Mouse (Mus musculus) megakaryocyte-erythroid progenitor cell, adult 5-6 weeks (primary cell): ENCODE measurements around the gene Olfr697. TPM values are rescaled to one million over a fixed set of nuclear protein-coding genes. Genes with fewer than 3 reads are reported as not detected.
A peak's percentile ranks its signal among the peaks of the same experiment; 100 is the strongest.
"Not testable (repeated sequence)": the region's sequence is repeated elsewhere in the genome, so short reads cannot be mapped to it uniquely, and the experiment has no call there.

Source experiments
- ATAC-seq: replicated peaks from 2 replicates; pipeline ENCODE4 v1.8.0; 2016; ENCODE audit warnings: mild to moderate bottlenecking, inconsistent platforms; ENCODE audit not compliant: severe bottlenecking, poor library complexity, low FRiP score, low TSS enrichment
- total RNA-seq, 2 experiments: library from RNA; stranded (forward) in 1 of 2; stranded (reverse) in 1 of 2; fragments of 200-1000, 215-1000 nt in 1 of 2; fragments of >200 nt in 1 of 2; fragmentation: Nextera tagmentation in 1 of 2; gene quantifications; 2 replicates each; pipeline ENCODE4 v1.2.3; 2014 to 2017

Olfr697 gene
- total RNA-seq (2014; fragmentation: Nextera tagmentation) = not detected in 2 replicates
- total RNA-seq (2017) = not detected in 2 replicates

DNA sequence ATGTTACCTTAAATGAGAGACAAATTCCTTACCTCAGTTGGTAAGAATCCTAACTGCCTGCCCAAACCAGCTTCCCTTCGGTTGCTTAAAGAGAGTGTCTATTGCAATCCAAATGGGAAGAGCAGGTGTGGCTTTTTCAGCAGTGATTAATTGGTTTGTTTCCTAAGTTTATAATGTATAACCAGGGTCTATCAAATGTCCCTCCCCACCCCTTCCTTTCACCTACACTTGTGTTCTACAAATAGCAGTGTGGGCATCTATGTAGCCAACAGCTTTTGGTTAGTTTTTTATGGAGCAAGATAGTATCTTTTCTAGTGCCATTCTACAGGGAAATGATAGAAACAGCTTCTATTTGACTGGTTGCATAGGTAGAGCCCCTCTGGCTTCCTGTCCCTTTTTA is at the start of gene Olfr697:
Gene Olfr697, minus strand, starts transcription at position 101 of the 400 bp plus-strand sequence.
- ATAC-seq = no peak

DNA sequence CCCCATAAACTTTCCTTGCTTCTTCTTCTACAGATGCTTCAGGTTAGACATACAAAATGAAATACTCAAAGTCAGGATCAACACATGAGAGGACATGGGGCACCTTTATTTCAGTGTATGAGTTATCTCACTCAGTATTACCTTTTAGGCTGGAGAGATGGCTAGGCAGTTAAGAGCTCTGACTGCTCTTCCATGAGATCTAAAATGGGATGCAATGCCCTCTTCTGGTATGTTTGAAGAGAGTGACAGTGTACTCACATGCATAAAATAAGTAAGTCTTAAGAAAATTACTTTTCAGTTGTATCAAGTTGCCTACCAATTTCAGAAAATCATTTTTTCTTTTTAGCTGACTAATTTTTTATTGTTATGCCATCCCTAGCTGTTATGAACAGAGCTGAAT is 46.1 kb upstream of the Olfr697 start:
- ATAC-seq = no peak

DNA sequence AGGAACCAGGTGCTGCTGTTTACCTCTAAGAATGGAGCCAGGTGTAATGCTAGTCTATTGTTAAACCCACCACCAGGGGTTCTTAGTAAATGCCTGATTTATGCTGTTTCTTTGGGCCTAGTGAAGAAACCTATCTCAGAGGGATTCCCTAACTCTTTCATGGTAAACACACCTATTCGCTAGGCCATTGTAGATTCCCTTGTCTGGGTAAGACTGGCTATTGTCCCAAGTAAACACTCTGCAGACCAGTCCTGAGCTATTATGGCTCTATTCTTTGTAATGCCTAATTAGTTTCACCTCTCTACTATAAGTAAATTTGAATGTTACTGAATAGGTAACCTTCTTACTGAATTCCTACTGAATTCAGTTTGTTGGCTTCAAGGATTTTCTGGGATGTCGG is 18.8 kb upstream of the Olfr697 start:
- not testable (repeated sequence) for ATAC-seq

DNA sequence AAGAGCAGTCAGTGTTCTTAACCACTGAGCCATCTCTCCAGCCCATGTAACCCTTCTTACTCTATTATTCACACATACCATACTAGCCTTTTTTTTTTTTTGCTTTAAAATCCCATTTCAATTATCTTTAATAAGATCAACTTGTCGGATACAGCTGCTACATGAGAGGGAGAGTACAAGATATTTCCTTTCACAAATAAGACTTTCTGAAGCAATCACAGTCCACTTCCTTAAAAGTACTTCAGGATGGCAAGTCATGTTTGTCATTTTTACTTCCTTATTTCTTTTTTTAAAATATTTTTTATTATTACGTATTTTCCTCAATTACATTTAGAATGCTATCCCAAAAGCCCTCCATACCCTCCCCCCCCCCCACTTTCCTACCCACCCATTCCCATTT is 16.6 kb upstream of the Olfr697 start:
- no peak for ATAC-seq

DNA sequence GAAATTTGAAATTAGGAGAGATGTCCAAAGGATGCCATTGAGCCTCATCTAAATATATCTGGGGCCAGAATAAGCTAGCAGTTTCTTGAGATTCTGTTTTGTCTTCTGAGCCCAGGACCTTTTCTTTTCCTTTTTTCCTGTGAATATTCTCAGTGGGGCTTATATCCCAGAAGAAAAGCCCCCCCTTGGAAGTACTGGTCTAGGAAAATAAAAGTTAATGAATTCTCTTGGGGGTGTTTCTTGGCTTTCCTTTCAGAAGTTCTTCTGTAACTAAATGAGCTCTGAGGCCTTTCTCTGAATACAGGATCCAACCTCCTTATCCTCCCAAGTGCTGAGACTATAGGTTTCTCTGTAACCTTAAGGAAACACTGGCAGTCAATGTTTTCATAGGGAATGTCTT is 13.1 kb upstream of the Olfr697 start, which contains the start of gene Olfr698:
Gene Olfr698, minus strand, starts transcription at position 101 of the 400 bp plus-strand sequence.
- ATAC-seq = no peak

DNA sequence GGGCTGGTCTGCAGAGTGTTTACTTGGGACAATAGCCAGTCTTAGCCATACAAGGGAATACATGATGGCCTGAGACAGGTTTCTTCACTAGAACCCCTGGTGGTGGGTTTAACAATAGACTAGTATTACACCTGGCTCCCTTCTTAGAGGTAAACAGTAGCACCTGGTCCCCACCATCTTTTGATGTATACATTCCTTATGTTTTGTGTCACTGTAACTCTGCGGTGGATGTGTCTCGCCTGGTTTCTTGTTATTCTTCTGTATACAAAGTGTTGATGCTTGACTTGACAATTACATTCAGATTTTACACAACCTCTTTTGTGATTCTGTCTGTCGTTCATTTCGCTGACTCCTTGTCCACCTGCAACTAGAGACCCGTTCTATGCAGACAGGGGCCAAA is 3.6 kb upstream of the Olfr697 start:
- no peak for ATAC-seq

DNA sequence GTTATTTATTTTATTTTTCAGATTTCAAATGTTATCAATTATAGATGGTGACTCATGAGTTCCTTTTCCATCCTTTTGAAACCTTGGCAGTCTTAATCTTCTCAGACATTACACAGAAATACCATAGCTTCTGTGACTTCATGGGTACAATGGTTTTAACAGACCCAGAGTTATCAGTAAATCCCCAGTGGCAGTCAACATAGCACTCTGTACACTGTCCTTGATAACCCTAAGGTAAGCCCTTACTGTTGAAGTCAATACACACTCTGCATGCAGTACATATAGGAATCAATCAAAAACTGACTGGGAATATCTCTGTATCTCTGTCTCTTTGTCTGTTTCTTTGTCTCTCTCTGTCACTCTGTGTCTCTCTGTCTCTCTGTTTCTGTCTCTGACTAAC is 5.2 kb downstream of the Olfr697 start:
- ATAC-seq = peak; percentile 61

DNA sequence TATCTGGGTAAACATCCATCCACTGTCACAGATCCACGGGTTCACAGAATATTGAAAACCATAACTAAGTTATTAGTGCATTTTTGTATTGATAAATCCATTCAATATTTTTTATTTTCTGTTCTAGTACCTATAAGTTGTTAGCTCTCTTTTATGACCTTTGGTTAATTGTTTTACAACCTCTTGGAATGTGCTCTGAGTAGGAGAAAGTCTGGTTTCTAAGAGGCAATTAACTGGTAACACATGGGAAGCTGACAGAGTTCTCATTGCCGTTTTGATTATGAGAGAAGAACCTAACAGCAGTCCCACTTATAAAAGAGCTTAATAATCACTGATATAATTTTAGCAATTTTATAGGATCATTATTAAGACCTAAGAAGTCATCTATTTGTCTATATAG is 8.5 kb downstream of the Olfr697 start:
- ATAC-seq = no peak

DNA sequence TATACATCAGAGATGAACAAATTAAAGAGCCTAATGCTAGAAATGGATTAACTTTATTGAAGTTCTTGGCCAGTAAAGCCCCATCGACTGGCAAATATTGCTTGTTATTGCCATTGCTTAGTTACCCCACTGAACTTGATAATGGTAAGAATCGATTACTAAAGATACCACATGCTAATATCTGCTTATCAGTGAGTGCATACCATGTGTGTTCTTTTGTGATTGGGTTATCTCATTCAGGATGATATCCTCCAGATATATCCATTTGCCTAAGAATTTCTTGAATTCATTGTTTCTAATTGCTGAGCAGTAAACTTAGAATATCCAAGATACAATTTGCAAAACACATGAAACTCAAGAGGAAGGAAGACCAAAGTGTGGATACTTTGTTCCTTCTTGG is 16.6 kb downstream of the Olfr697 start:
- ATAC-seq = not testable (repeated sequence)

DNA sequence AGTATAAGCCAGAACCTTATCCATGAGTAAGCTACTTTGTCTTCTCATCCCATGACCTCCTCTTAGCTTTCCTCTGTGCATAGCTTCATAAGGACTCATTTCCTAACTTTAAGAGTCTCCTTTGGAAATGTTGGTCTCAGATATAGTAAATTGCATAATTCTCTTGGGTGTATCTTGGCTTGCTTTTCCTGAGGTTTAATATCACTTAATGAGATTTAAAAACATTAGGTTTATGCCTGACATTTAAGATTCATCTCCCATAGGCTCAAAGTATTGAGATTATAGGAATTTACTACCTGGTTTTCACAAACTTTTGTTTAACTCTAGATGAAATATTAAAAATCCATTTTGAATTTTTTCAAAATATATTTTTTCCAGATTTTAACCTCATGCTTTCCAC is 25.9 kb downstream of the Olfr697 start, which contains the start of gene Olfr695:
Gene Olfr695, minus strand, starts transcription at position 101 of the 400 bp plus-strand sequence.
- ATAC-seq = no peak

DNA sequence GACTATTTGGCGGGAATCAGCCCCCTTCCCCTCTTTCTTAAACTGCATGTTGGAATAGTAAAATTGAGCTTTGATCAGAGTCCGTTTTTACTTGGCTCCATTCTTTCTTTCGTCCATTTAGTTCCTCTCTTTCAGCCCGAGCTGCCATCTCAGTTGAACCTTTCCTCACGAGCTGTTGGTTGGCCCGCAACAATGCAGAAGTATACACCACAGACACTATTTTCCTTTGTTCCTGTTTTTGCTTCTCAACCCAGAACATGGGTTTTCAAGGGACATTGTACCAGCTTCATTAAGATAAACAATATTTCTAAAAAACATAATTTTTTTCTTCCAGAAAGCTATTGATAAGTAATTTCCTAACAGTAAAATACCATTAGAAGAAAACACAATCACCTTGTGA is 30.8 kb downstream of the Olfr697 start:
- ATAC-seq = no peak

DNA sequence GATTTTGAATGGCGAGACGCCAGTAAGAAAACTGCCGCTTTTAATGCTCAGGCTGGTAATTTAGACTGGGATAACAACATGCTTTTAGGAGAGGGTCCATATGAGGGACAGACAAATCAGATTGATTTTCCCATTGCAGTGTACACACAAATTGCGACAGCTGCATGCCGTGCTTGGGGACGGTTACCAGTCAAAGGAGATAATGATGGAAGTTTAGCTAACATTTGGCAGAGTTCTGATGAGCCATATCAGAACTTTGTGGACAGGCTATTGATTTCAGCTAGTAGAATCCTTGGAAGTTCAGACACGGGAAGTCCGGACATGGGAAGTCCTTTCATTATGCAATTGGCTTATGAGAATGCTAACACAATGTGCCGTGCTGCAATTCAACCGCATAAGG is 34.5 kb downstream of the Olfr697 start:
- not testable (repeated sequence) for ATAC-seq

DNA sequence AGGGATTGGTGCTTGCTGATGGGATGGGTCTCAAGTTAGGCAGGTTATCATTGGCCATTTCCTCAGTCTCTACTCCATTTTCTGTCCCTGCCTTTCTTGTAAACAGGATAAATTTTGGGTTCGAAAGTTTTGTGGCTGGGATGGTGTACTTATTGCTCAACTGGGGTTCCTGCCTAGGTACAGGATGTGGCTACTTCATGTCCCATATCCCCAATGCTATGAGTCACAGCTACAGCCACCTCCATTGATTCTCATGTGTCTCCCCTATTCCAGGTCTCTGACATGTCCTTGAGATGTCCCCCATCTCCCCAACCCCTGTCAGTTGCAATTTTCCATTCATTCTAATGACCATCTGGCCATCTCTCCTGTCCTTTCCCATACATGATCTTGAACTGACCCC is 45.4 kb downstream of the Olfr697 start:
- no peak for ATAC-seq

DNA sequence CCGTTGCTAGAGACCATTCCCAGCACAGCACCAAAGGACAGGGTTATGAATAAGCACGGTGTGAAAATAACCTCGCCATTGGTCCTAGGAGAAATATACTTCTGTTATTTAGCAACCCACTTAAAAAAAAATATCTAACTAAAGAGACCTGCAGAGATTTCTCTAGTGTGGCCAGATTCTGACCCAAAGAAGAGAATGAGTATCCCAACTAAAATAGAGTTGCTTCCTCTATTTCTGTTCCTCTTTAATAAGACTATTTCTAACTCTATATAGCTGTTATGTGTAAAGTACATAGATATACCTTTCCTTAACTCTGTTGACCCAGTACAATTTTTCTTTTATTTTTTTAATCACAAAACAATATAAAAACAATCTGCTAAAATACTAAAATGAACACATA is 49.3 kb downstream of the Olfr697 start:
- no peak for ATAC-seq

DNA sequence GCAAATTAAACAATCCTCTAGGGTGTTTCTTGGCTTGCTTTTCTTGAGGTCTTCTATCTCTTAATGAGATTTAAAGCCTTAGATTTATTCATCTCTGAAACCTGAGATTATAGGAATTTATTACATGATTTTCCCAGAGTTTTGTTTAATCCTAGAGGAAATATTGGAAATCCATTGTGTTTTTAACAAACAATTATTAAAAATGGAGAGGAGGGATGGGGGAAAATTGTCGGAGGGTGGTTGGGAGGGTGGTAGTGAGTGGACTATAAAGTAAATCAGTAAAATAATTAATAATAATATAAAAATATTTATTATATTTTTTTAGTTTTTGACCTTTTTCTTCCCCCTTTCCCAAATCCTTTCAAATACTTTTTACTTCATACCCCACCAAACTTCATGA is 50.5 kb downstream of the Olfr697 start, which contains the start of gene Olfr694:
Gene Olfr694, minus strand, starts transcription at position 101 of the 400 bp plus-strand sequence.
- ATAC-seq = no peak

Other genes starting within 250 kb of the Olfr697 start
- gene Olfr693, start 61.9 kb downstream of the Olfr697 start, total RNA-seq (2014; fragmentation: Nextera tagmentation) = not detected in 2 replicates
- not detected in 2 replicates for gene Olfr693, start 61.9 kb downstream of the Olfr697 start, total RNA-seq (2017)
- gene Olfr694, start 50.6 kb downstream of the Olfr697 start, total RNA-seq (2014; fragmentation: Nextera tagmentation) = not detected in 2 replicates
- not detected in 2 replicates for gene Olfr694, start 50.6 kb downstream of the Olfr697 start, total RNA-seq (2017)
- not detected in 2 replicates for gene Olfr695, start 26.0 kb downstream of the Olfr697 start, total RNA-seq (2014; fragmentation: Nextera tagmentation)
- gene Olfr695, start 26.0 kb downstream of the Olfr697 start, total RNA-seq (2017) = not detected in 2 replicates
- gene Olfr698, start 13.0 kb upstream of the Olfr697 start, total RNA-seq (2014; fragmentation: Nextera tagmentation) = not detected in 2 replicates
- gene Olfr698, start 13.0 kb upstream of the Olfr697 start, total RNA-seq (2017) = not detected in 2 replicates
- not detected in 2 replicates for gene Olfr699, start 50.8 kb upstream of the Olfr697 start, total RNA-seq (2014; fragmentation: Nextera tagmentation)
- gene Olfr699, start 50.8 kb upstream of the Olfr697 start, total RNA-seq (2017) = not detected in 2 replicates
- not detected in 2 replicates for gene Olfr700, start 66.4 kb upstream of the Olfr697 start, total RNA-seq (2014; fragmentation: Nextera tagmentation)
- not detected in 2 replicates for gene Olfr700, start 66.4 kb upstream of the Olfr697 start, total RNA-seq (2017)
- gene Olfr701, start 71.7 kb upstream of the Olfr697 start, total RNA-seq (2014; fragmentation: Nextera tagmentation) = not detected in 2 replicates
- not detected in 2 replicates for gene Olfr701, start 71.7 kb upstream of the Olfr697 start, total RNA-seq (2017)
- not detected in 2 replicates for gene Olfr702, start 91.5 kb upstream of the Olfr697 start, total RNA-seq (2014; fragmentation: Nextera tagmentation)
- not detected in 2 replicates for gene Olfr702, start 91.5 kb upstream of the Olfr697 start, total RNA-seq (2017)
- gene Olfr703, start 100.9 kb upstream of the Olfr697 start, total RNA-seq (2014; fragmentation: Nextera tagmentation) = not detected in 2 replicates
- gene Olfr703, start 100.9 kb upstream of the Olfr697 start, total RNA-seq (2017) = not detected in 2 replicates
- gene Olfr704, start 120.7 kb upstream of the Olfr697 start, total RNA-seq (2014; fragmentation: Nextera tagmentation) = not detected in 2 replicates
- gene Olfr704, start 120.7 kb upstream of the Olfr697 start, total RNA-seq (2017) = not detected in 2 replicates
- not detected in 2 replicates for gene Olfr705, start 134.4 kb upstream of the Olfr697 start, total RNA-seq (2014; fragmentation: Nextera tagmentation)
- not detected in 2 replicates for gene Olfr705, start 134.4 kb upstream of the Olfr697 start, total RNA-seq (2017)
- not detected in 2 replicates for gene Olfr706, start 145.7 kb upstream of the Olfr697 start, total RNA-seq (2014; fragmentation: Nextera tagmentation)
- not detected in 2 replicates for gene Olfr706, start 145.7 kb upstream of the Olfr697 start, total RNA-seq (2017)
- gene Olfr707, start 158.8 kb upstream of the Olfr697 start, total RNA-seq (2014; fragmentation: Nextera tagmentation) = not detected in 2 replicates
- gene Olfr707, start 158.8 kb upstream of the Olfr697 start, total RNA-seq (2017) = not detected in 2 replicates
- gene Olfr1532-ps1, start 165.6 kb upstream of the Olfr697 start, total RNA-seq (2014; fragmentation: Nextera tagmentation) = not detected in 2 replicates
- not detected in 2 replicates for gene Olfr1532-ps1, start 165.6 kb upstream of the Olfr697 start, total RNA-seq (2017)
- not detected in 2 replicates for gene Olfr709-ps1, start 189.8 kb upstream of the Olfr697 start, total RNA-seq (2014; fragmentation: Nextera tagmentation)
- not detected in 2 replicates for gene Olfr709-ps1, start 189.8 kb upstream of the Olfr697 start, total RNA-seq (2017)
- gene Olfr710, start 205.9 kb upstream of the Olfr697 start, total RNA-seq (2014; fragmentation: Nextera tagmentation) = not detected in 2 replicates
- gene Olfr710, start 205.9 kb upstream of the Olfr697 start, total RNA-seq (2017) = not detected in 2 replicates
- not detected in 2 replicates for gene Olfr6, start 221.5 kb upstream of the Olfr697 start, total RNA-seq (2014; fragmentation: Nextera tagmentation)
- not detected in 2 replicates for gene Olfr6, start 221.5 kb upstream of the Olfr697 start, total RNA-seq (2017)
- gene Olfr711, start 233.0 kb upstream of the Olfr697 start, total RNA-seq (2014; fragmentation: Nextera tagmentation) = not detected in 2 replicates
- gene Olfr711, start 233.0 kb upstream of the Olfr697 start, total RNA-seq (2017) = not detected in 2 replicates